Mouse (Mus musculus) stomach, embryonic 16.5 days (tissue): ENCODE results near the gene Rel. TPM values are rescaled to one million over a fixed set of nuclear protein-coding genes. Genes with fewer than 3 reads are reported as not detected.

Source experiments
- ATAC-seq: fragments of 200-750 bp; cut with Nextera tagmentation; 2 replicates; pipeline ENCODE4 v1.8.0; 2017; ENCODE audit warnings: moderate number of reproducible peaks, moderate TSS enrichment; ENCODE audit not compliant: insufficient read depth, low FRiP score
- H3K27ac ChIP-seq: fragments of 300-500 bp; sonication (generic); 2 replicates; pipeline ENCODE4 v1.5.1; 2014; ENCODE audit warnings: low read length
- H3K27me3 ChIP-seq: fragments of 300-500 bp; sonication (generic); 2 replicates; pipeline ENCODE4 v1.6.1; 2014; ENCODE audit warnings: low read length, control low read depth, mixed read lengths; ENCODE audit not compliant: control insufficient read depth, insufficient read depth
- H3K36me3 ChIP-seq: fragments of 300-500 bp; sonication (generic); 2 replicates; pipeline ENCODE4 v1.6.1; 2014; ENCODE audit warnings: low read length; ENCODE audit not compliant: control insufficient read depth, insufficient read depth
- H3K4me1 ChIP-seq: fragments of 300-500 bp; sonication (generic); 2 replicates; pipeline ENCODE4 v1.6.1; 2014; ENCODE audit warnings: low read length, control low read depth, mixed read lengths; ENCODE audit not compliant: control insufficient read depth, insufficient read depth
- H3K4me2 ChIP-seq: fragments of 300-500 bp; sonication (generic); 2 replicates; pipeline ENCODE4 v1.6.1; 2014; ENCODE audit warnings: low read depth, low read length, mixed read lengths
- H3K4me3 ChIP-seq: fragments of 300-500 bp; sonication (generic); replicated peaks from 2 replicates; pipeline ENCODE4 v1.5.1; 2014; ENCODE audit warnings: mild to moderate bottlenecking, low read length
- H3K9ac ChIP-seq: fragments of 300-500 bp; sonication (generic); 2 replicates; pipeline ENCODE4 v1.6.1; 2014; ENCODE audit warnings: low read length
- H3K9me3 ChIP-seq: fragments of 300-500 bp; sonication (generic); replicated peaks from 2 replicates; pipeline ENCODE4 v1.6.1; 2016; ENCODE audit warnings: low read length, control low read depth; ENCODE audit not compliant: control insufficient read depth
- WGBS: fragments of 180-500 bp; shearing (Covaris S2); extraction: QIAGEN DNeasy Blood & Tissue Kit; methylation state at CpG from one replicate; pipeline ENCODE4 v1.1.7; 2014; 5-methylcytosine and 5-hydroxymethylcytosine counted together
- polyA plus RNA-seq: library from polyadenylated mRNA; unstranded; fragments of >200 nt; fragmentation: Nextera tagmentation; extraction: Ambion mirVana; gene quantifications from 2 replicates; pipeline ENCODE4 v1.2.1, GENCODE M21; 2015

Rel gene
- polyA plus RNA-seq, 1 experiment from 2014 or later, result 1.5 TPM

DNA sequence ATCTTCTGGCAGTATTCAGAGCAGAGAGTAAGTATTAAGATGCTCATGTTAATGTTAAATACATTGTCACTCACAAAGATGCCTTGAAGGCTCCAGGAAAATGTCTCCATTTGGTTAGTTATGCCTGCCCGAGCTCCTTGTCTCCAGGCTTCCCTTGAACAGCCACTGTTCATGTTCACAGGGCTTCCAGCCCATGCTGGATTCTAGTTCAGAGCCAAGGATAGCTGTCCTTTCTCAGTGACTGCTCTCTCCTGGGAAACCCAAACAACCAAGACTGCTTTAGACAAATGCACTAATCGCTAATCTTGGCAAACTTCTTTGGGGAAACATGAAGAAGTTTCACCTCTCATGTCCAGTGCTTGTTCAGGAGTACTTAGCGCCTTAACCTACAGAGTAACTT is 58.5 kb downstream of the Rel start:
- no peak for ATAC-seq
- Histone ChIP-seq H3K36me3 (peaks cover 8% of the 10 kb centered on the region; the same call in 1 of the 2 replicates), H3K4me2 (no peak overlapping the region), H3K4me1 (no peaks in the 10 kb centered on the region), H3K4me3 (no peak overlapping the region), H3K27ac (no peak overlapping the region), H3K9ac (no peak overlapping the region), H3K9me3 (no peaks in the 10 kb centered on the region), H3K27me3 (no peaks in the 10 kb centered on the region)
- 85% methylated on average over 3 of the region's 3 CpGs for WGBS

DNA sequence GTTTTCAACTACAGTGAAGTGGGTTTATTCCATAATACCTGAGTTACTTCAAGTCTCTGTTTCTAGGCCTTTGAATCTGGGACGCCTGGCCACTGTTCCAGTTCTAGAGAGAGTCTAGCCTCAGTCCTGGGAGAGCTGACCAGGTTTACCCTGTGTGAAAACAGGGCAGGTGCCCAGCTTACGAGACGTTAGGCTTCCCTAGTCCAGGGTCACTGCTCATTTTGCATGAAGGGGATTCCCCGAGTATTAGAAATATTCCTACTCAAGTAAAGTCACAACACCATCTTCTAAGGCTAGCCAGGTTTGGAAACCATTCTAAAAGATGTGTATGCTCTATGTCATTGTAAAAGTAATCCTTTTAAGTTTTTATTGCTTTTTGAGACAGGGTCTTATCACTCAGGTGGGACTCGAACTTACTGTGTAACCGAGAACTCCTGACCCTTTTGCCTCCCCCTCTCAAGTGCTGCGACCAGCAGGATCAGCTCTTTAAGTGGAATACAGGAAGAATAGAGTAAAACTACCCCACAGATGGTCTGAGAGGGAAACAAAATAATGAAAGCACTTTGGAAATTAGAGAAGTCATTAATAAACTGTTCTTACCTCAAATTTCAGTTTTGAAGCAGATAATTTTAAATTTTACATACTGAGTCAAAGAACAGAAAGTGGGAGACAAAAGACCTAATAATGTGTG is 66.0 kb downstream of the Rel start:
- no peak overlapping the region for H3K27ac ChIP-seq
- ATAC-seq, result no peak
- 85% methylated on average over 7 of the region's 7 CpGs for WGBS
- no peaks in the 10 kb centered on the region for H3K9me3 ChIP-seq
- H3K27me3 ChIP-seq, result no peaks in the 10 kb centered on the region
- no peak overlapping the region for H3K4me3 ChIP-seq
- H3K4me1 ChIP-seq, result no peaks in the 10 kb centered on the region
- H3K4me2 ChIP-seq, result no peak overlapping the region
- H3K36me3 ChIP-seq, result no peaks in the 10 kb centered on the region
- H3K9ac ChIP-seq, result no peak overlapping the region

DNA sequence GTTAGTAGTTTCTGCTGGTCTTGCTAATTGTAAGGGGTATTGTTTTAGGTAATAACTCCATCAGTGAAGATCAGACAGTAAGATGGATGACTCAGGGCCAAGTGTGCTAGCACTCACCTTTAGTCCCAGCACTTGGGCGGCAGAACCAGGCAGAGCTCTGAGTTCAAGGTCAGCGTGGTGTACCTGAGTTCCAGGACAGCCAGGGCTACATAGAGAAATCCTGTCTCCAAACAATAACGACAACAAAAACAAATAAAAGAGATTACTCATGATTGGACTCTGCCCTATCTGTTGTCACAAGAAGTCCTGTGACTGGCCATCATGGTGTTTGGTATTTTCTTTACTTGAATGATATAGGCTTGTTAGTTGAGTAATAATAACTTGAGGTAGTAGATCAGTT is 68.9 kb downstream of the Rel start:
- Histone ChIP-seq H3K36me3 (no peaks in the 10 kb centered on the region), H3K4me3 (no peak overlapping the region), H3K4me2 (no peak overlapping the region), H3K9ac (no peak overlapping the region), H3K27ac (no peak overlapping the region), H3K4me1 (no peaks in the 10 kb centered on the region), H3K27me3 (no peaks in the 10 kb centered on the region), H3K9me3 (no peaks in the 10 kb centered on the region)
- ATAC-seq, result no peak
- WGBS, result 91% methylated on average over 3 of the region's 3 CpGs

DNA sequence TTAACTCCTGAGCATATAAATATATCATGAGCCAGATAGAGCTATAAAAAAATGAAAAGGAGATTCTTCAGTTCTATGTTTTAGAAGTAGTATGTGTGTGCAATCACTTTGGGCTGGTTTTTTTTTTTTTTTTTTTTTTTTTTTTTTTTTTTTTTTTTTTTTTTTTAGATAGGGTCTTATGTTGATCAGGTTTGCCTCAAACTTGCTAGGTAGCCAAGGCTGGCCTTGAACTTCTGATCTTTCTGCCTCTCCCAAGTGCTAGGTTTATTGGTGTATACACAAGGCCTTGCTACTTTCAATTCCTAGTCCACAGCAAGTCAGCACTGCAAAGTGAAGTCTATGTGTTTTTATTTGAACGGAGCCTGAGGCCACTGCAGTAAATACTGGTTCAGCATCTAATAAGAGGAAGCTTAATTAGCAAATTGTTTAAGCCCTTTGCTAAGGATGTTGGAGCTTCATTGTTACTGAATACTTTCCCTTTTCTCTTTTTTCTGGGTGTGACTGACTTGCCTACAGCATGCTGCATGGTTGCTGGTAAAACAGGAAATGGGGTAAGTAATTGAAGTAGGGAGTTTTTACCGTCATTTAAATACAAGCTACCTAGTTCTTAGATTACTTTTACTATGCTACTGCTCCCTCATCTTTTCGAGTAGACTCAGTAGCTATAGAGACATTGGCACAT is 71.2 kb downstream of the Rel start:
- Histone ChIP-seq H3K9me3 (no peaks in the 10 kb centered on the region), H3K4me3 (no peak overlapping the region), H3K27me3 (no peaks in the 10 kb centered on the region), H3K4me2 (no peak overlapping the region), H3K4me1 (no peaks in the 10 kb centered on the region), H3K36me3 (no peaks in the 10 kb centered on the region), H3K27ac (no peak overlapping the region), H3K9ac (no peak overlapping the region)
- WGBS, result 58% methylated on average over 3 of the region's 3 CpGs
- ATAC-seq, result no peak

DNA sequence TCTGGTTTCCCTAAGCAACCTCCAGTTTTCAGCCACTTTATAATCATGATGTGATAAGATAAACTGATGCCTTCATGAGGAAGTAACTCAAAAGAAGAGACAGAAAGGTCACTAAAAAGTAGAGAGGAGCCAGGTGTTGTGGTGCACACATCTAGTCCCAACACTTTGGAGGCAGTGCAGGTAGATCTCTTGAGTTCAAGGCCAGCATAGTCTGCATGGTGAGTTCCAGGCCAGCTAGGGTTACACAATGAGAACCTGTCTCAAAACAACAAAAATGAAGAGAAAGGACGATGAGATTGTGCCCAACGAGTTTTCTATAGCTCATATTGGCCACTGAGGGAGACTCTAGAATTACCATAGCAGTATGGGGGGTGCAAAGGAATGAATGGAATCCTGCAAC is 72.2 kb downstream of the Rel start:
- no peaks in the 10 kb centered on the region for H3K27me3 ChIP-seq
- H3K4me1 ChIP-seq, result no peaks in the 10 kb centered on the region
- ATAC-seq, result no peak
- H3K27ac ChIP-seq, result no peak overlapping the region
- no peaks in the 10 kb centered on the region for H3K9me3 ChIP-seq
- 59% methylated on average over 2 of the region's 2 CpGs for WGBS
- H3K36me3 ChIP-seq, result no peaks in the 10 kb centered on the region
- H3K9ac ChIP-seq, result no peak overlapping the region
- no peak overlapping the region for H3K4me2 ChIP-seq
- no peak overlapping the region for H3K4me3 ChIP-seq

DNA sequence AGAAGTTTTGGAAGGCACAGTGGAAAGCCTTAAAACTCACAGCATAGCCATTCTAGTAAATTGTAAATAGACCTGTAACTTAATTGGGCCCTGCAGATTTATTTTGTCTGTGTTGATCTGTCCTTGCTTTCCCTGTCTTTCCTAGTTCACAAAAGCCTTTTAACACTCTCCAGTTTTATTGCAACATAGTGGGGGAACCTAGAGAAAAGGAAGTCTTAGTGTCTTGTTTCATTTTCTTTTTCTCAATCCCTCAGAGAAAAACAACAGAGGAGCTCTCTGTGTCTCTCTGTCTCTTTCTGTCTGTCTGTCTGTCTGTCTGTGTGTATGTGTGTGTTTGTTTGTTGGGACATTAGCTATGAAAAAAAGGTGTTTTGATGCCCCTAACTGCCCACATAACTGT is 74.9 kb downstream of the Rel start:
- Histone ChIP-seq H3K27me3 (no peaks in the 10 kb centered on the region), H3K4me2 (no peak overlapping the region), H3K9ac (no peak overlapping the region), H3K36me3 (no peaks in the 10 kb centered on the region), H3K4me3 (no peak overlapping the region), H3K9me3 (no peaks in the 10 kb centered on the region), H3K27ac (no peak overlapping the region), H3K4me1 (no peaks in the 10 kb centered on the region)
- no peak for ATAC-seq

DNA sequence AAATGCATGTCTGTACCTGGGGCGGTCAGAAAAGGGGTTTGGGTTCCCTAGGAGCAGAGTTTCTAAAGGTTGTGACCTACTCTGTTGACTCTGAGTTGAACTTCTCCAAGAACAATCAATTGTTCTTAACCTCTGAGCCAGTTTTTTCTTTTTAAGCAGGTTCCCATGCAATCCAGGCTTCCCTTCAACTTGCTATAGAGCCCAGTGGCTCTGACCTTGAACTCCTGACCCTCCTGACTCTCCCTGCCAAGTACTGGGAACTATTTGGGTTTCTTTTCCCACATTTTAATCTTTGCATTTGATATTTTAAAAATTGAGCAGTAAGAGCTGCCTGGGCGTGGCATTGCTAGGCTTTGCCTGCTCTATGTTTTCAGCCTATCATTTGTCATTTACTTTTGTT is 77.5 kb downstream of the Rel start:
- Histone ChIP-seq H3K36me3 (0 out of 2 replicates have a peak, but pooled peaks cover 2% of the 10 kb centered on the region), H3K27me3 (no peaks in the 10 kb centered on the region), H3K27ac (no peak overlapping the region), H3K4me2 (no peak overlapping the region), H3K9me3 (no peaks in the 10 kb centered on the region), H3K4me1 (no peaks in the 10 kb centered on the region), H3K9ac (no peak overlapping the region), H3K4me3 (no peak overlapping the region)
- no peak for ATAC-seq
- 74% methylated on average over 2 of the region's 2 CpGs for WGBS

DNA sequence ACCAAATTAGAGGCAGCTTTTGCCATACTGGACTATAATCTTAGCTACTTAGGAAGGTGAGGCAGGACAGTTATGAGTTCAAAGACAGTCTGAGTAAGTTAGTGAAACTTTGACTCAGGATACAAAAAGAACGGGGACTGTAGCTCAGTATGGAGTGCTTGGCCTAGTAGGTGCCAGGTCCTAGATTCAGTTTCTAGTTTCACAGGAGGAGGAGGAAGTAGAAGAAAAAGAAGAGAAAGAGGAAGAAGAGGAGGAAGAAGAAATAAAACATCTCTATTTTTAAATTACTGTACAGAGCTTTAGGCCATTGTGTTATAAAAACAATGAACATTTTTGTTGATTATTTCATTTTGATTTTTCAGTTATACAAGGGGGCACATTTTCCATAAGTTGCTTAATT is 82.7 kb downstream of the Rel start:
- Histone ChIP-seq H3K36me3 (0 out of 2 replicates have a peak, but pooled peaks cover 8% of the 10 kb centered on the region), H3K27me3 (no peaks in the 10 kb centered on the region), H3K4me2 (no peak overlapping the region), H3K9ac (no peak overlapping the region), H3K27ac (no peak overlapping the region), H3K4me3 (no peak overlapping the region), H3K4me1 (no peaks in the 10 kb centered on the region), H3K9me3 (no peaks in the 10 kb centered on the region)
- ATAC-seq, result no peak
- WGBS, result 90% methylated on average over 1 of the region's 1 CpGs
